Mouse (Mus musculus): ENCODE results near the gene Lmtk2. TPM values are rescaled to one million over a fixed set of nuclear protein-coding genes. Genes with fewer than 3 reads are reported as not detected.

Lmtk2 gene
- polyA plus RNA-seq, 1 experiment from 2014 or later: 10.2 TPM

- Histone ChIP-seq H3K4me2 (no peak overlapping the region), H3K9me3 (no peaks in the 10 kb centered on the region), H3K4me3 (no peak overlapping the region), H3K36me3 (no peaks in the 10 kb centered on the region), H3K27me3 (no peaks in the 10 kb centered on the region), H3K4me1 (replicated peaks) (no peaks in the 10 kb centered on the region), H3K9ac (no peak overlapping the region), H3K27ac (replicated peaks) (no peak overlapping the region)
- 89% methylated on average over 2 of the region's 2 CpGs for whole genome bisulfite sequencing
- no peak for ATAC-seq (ENCODE audit: low FRiP score, low read depth)
Measured at GRCm38 (mm10) chr5:144114068-144114467, 13.8 kb downstream of the Lmtk2 start.

GRCm38 (mm10) chr5:144114970-144115627 is 14.9 kb downstream of the Lmtk2 start:
- WGBS: 84% methylated on average over 5 of the region's 5 CpGs
- Histone ChIP-seq H3K9ac (no peak overlapping the region), H3K4me3 (no peak overlapping the region), H3K4me1 (replicated peaks) (no peaks in the 10 kb centered on the region), H3K27me3 (no peaks in the 10 kb centered on the region), H3K9me3 (no peaks in the 10 kb centered on the region), H3K36me3 (no peaks in the 10 kb centered on the region), H3K27ac (replicated peaks) (no peak overlapping the region), H3K4me2 (no peak overlapping the region)
- ATAC-seq (ENCODE audit: low FRiP score, low read depth): no peak

GRCm38 (mm10) chr5:144115628-144115977 is 15.4 kb downstream of the Lmtk2 start:
- Histone ChIP-seq H3K9ac (no peak overlapping the region), H3K36me3 (no peaks in the 10 kb centered on the region), H3K4me1 (replicated peaks) (no peaks in the 10 kb centered on the region), H3K4me2 (no peak overlapping the region), H3K27ac (replicated peaks) (no peak overlapping the region), H3K27me3 (no peaks in the 10 kb centered on the region), H3K9me3 (no peaks in the 10 kb centered on the region), H3K4me3 (no peak overlapping the region)
- WGBS: 80% methylated on average over 2 of the region's 2 CpGs
- ATAC-seq (ENCODE audit: low FRiP score, low read depth): no peak

GRCm38 (mm10) chr5:144118271-144118670 is 18.0 kb downstream of the Lmtk2 start:
- H3K4me3 ChIP-seq: no peak overlapping the region
- H3K4me1 ChIP-seq (replicated peaks): 0 out of 2 replicates have a peak, but pooled peaks cover 2% of the 10 kb centered on the region
- no peak overlapping the region for H3K9ac ChIP-seq
- no peak for ATAC-seq (ENCODE audit: low FRiP score, low read depth)
- WGBS: 97% methylated on average over 4 of the region's 4 CpGs
- H3K36me3 ChIP-seq: no peaks in the 10 kb centered on the region
- H3K27me3 ChIP-seq: no peaks in the 10 kb centered on the region
- no peak overlapping the region for H3K27ac ChIP-seq (replicated peaks)
- H3K9me3 ChIP-seq: no peaks in the 10 kb centered on the region
- H3K4me2 ChIP-seq: no peak overlapping the region

GRCm38 (mm10) chr5:144119286-144119685 is 19.1 kb downstream of the Lmtk2 start:
- H3K36me3 ChIP-seq: no peaks in the 10 kb centered on the region
- no peak overlapping the region for H3K9ac ChIP-seq
- H3K27me3 ChIP-seq: no peaks in the 10 kb centered on the region
- no peak overlapping the region for H3K4me2 ChIP-seq
- H3K9me3 ChIP-seq: no peaks in the 10 kb centered on the region
- ATAC-seq (ENCODE audit: low FRiP score, low read depth): no peak
- no peak overlapping the region for H3K27ac ChIP-seq (replicated peaks)
- 91% methylated on average over 2 of the region's 2 CpGs for WGBS
- no peak overlapping the region for H3K4me3 ChIP-seq
- H3K4me1 ChIP-seq (replicated peaks): peaks cover 2% of the 10 kb centered on the region; the same call in 1 of the 2 replicates

- Histone ChIP-seq H3K27me3 (no peaks in the 10 kb centered on the region), H3K27ac (replicated peaks) (no peak overlapping the region), H3K4me3 (no peak overlapping the region), H3K4me1 (replicated peaks) (peaks cover 11% of the 10 kb centered on the region; the same call in 1 of the 2 replicates), H3K36me3 (no peaks in the 10 kb centered on the region), H3K4me2 (no peak overlapping the region), H3K9me3 (no peaks in the 10 kb centered on the region), H3K9ac (no peak overlapping the region)
- ATAC-seq (ENCODE audit: low FRiP score, low read depth): no peak
Measured at GRCm38 (mm10) chr5:144121489-144121888, 21.3 kb downstream of the Lmtk2 start.

GRCm38 (mm10) chr5:144125979-144126755 is 25.9 kb downstream of the Lmtk2 start:
- no peak for ATAC-seq (ENCODE audit: low FRiP score, low read depth)
- no peak overlapping the region for H3K9ac ChIP-seq
- H3K4me3 ChIP-seq: no peak overlapping the region
- peaks cover 11% of the 10 kb centered on the region; the same call in 1 of the 2 replicates for H3K4me1 ChIP-seq (replicated peaks)
- no peaks in the 10 kb centered on the region for H3K36me3 ChIP-seq
- no peaks in the 10 kb centered on the region for H3K9me3 ChIP-seq
- 0 out of 2 replicates have a peak overlapping the region, but pooled peaks have one; percentile 31 for H3K27ac ChIP-seq (replicated peaks)
- no peak overlapping the region for H3K4me2 ChIP-seq
- no peaks in the 10 kb centered on the region for H3K27me3 ChIP-seq
- WGBS: 80% methylated on average over 9 of the region's 9 CpGs

- Histone ChIP-seq H3K27me3 (no peaks in the 10 kb centered on the region), H3K9ac (no peak overlapping the region), H3K4me2 (no peak overlapping the region), H3K9me3 (no peaks in the 10 kb centered on the region), H3K36me3 (peaks cover 31% of the 10 kb centered on the region), H3K4me1 (replicated peaks) (no peaks in the 10 kb centered on the region), H3K4me3 (no peak overlapping the region), H3K27ac (replicated peaks) (no peak overlapping the region)
- 96% methylated on average over 5 of the region's 5 CpGs for WGBS
- ATAC-seq (ENCODE audit: low FRiP score, low read depth): no peak
Measured at GRCm38 (mm10) chr5:144143531-144143930, 43.3 kb downstream of the Lmtk2 start.

- H3K9ac ChIP-seq: no peak overlapping the region
- no peak overlapping the region for H3K4me3 ChIP-seq
- H3K4me1 ChIP-seq (replicated peaks): no peaks in the 10 kb centered on the region
- peaks cover 45% of the 10 kb centered on the region for H3K36me3 ChIP-seq
- no peaks in the 10 kb centered on the region for H3K27me3 ChIP-seq
- H3K27ac ChIP-seq (replicated peaks): no peak overlapping the region
- H3K9me3 ChIP-seq: no peaks in the 10 kb centered on the region
- ATAC-seq (ENCODE audit: low FRiP score, low read depth): no peak
- no peak overlapping the region for H3K4me2 ChIP-seq
Measured at GRCm38 (mm10) chr5:144146898-144147297, 46.7 kb downstream of the Lmtk2 start.

- no peak for ATAC-seq (ENCODE audit: low FRiP score, low read depth)
Measured at GRCm38 (mm10) chr5:144149530-144149929, 49.3 kb downstream of the Lmtk2 start.

GRCm38 (mm10) chr5:144151270-144151669 is 51.0 kb downstream of the Lmtk2 start:
- Histone ChIP-seq H3K4me3 (no peak overlapping the region), H3K27me3 (no peaks in the 10 kb centered on the region), H3K4me2 (no peak overlapping the region), H3K4me1 (replicated peaks) (no peaks in the 10 kb centered on the region), H3K9ac (no peak overlapping the region), H3K9me3 (no peaks in the 10 kb centered on the region), H3K27ac (replicated peaks) (no peak overlapping the region), H3K36me3 (peaks cover 30% of the 10 kb centered on the region)
- 98% methylated on average over 4 of the region's 4 CpGs for WGBS
- no peak for ATAC-seq (ENCODE audit: low FRiP score, low read depth)

More at GRCm38 (mm10) chr5:144149530-144149929, 49.3 kb downstream of the Lmtk2 start:
- Histone ChIP-seq H3K27me3 (no peaks in the 10 kb centered on the region), H3K9ac (no peak overlapping the region), H3K9me3 (no peaks in the 10 kb centered on the region), H3K4me2 (no peak overlapping the region), H3K4me3 (no peak overlapping the region), H3K36me3 (peaks cover 37% of the 10 kb centered on the region), H3K4me1 (replicated peaks) (no peaks in the 10 kb centered on the region), H3K27ac (replicated peaks) (no peak overlapping the region)
- WGBS: 93% methylated on average over 4 of the region's 4 CpGs

GRCm38 (mm10) chr5:144154528-144154927 is 54.3 kb downstream of the Lmtk2 start:
- no peak overlapping the region for H3K27ac ChIP-seq (replicated peaks)
- ATAC-seq (ENCODE audit: low FRiP score, low read depth): peak; percentile 77; the same call in 1 of the 2 replicates
- no peaks in the 10 kb centered on the region for H3K9me3 ChIP-seq
- H3K4me2 ChIP-seq: no peak overlapping the region
- peaks cover 9% of the 10 kb centered on the region for H3K4me1 ChIP-seq (replicated peaks)
- peaks cover 25% of the 10 kb centered on the region for H3K36me3 ChIP-seq
- no peaks in the 10 kb centered on the region for H3K27me3 ChIP-seq
- H3K4me3 ChIP-seq: no peak overlapping the region
- H3K9ac ChIP-seq: no peak overlapping the region
- 34% methylated on average over 7 of the region's 7 CpGs for WGBS

All from hindbrain, embryonic 15.5 days (tissue).